Mouse (Mus musculus) spleen, adult 2 months (tissue): Measurements from ENCODE around the gene Tfap2e. TPM values are rescaled to one million over a fixed set of nuclear protein-coding genes. Genes with fewer than 3 reads are reported as not detected.

Source experiments
- DNase-seq, 2 experiments: peaks; one replicate each; pipeline versions ENCODE4 v3.0.0 to v3.0.0-alpha.2; 2012 to 2021; ENCODE audit warnings: low spot score in 2 of 2, low read depth in 1 of 2
- H3K27ac ChIP-seq: fragments of 200-500 bp; 2 replicates; pipeline ENCODE4 v1.5.1; 2012; ENCODE audit warnings: low read length, inconsistent platforms; ENCODE audit not compliant: insufficient read depth
- H3K27me3 ChIP-seq: fragments of 200-500 bp; 2 replicates; pipeline ENCODE4 v1.6.1; 2012; ENCODE audit warnings: mild to moderate bottlenecking, moderate library complexity, low read length, inconsistent platforms; ENCODE audit not compliant: control insufficient read depth, insufficient read depth
- H3K36me3 ChIP-seq: fragments of 200-500 bp; 2 replicates; pipeline ENCODE4 v1.6.1; 2012; ENCODE audit warnings: mild to moderate bottlenecking, low read length, inconsistent platforms; ENCODE audit not compliant: control insufficient read depth, insufficient read depth
- H3K4me1 ChIP-seq: fragments of 200-500 bp; 2 replicates; pipeline ENCODE4 v1.6.1; 2011; ENCODE audit warnings: inconsistent platforms; ENCODE audit not compliant: control insufficient read depth, insufficient read depth, insufficient read length
- H3K4me3 ChIP-seq: fragments of 200-500 bp; 2 replicates; pipeline ENCODE4 v1.5.1; 2011; ENCODE audit warnings: mild to moderate bottlenecking, inconsistent platforms; ENCODE audit not compliant: insufficient read depth, insufficient read length; ENCODE audit errors: extremely low read depth
- CTCF ChIP-seq: fragments of 200-500 bp; IDR thresholded peaks from 2 replicates; pipeline ENCODE4 v1.5.1; 2011; ENCODE audit warnings: mild to moderate bottlenecking, inconsistent platforms; ENCODE audit not compliant: insufficient read depth, insufficient read length, insufficient replicate concordance; ENCODE audit errors: extremely low read depth
- POLR2A ChIP-seq: fragments of 200-500 bp; IDR thresholded peaks from 2 replicates; pipeline ENCODE4 v1.6.1; 2011; ENCODE audit warnings: low read depth, low read length, inconsistent platforms
- WGBS: fragments of 180-500 bp; shearing (Covaris S2); methylation state at CpG from one replicate; pipeline ENCODE4 v1.1.7; 2018; 5-methylcytosine and 5-hydroxymethylcytosine counted together
- polyA plus RNA-seq: library from polyadenylated mRNA; depleted of rRNA; stranded (reverse); fragments of >200 nt; gene quantifications from 2 replicates; pipeline ENCODE4 v1.2.3, GENCODE M21; 2012

The Tfap2e gene
- polyA plus RNA-seq, 1 experiment, result 0.05 TPM

DNA sequence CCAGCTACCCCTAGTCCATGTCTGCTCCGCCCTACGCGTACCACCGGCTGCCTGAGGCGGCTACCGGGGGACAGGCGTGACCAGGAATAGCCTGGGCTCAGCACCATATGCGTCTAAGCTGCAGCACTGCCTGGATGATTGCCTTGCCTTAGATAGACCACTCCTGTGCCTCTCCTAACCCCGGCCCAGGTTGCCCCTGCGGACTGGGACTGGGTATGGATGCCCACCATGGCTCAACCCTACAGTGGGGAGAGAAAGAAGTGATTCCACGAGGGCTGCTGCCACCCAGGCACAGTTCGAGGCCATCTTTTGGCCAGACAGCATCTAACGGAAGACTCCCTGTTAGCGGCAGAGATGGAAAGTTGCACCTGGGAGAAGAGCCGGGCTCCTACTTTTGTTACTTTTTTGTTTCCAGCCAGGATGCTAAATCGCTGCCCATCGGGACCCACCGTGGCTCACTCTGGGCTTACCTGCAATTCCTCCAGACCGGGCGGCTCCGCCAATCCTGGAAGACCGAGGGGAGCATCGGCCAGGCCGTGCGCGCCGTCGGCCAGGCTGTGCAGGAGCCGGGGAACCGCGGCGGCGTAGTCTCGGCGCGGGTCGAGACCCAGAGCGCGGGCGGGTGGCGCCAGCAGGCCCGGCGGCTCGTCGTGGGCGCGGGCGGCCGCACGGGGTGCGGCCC, 1.2 kb downstream of the Tfap2e start:
- peaks cover 38% of the 10 kb centered on the region for H3K27me3 ChIP-seq
- WGBS, result 8% methylated on average over 50 of the region's 51 CpGs
- no peak overlapping the region for H3K4me3 ChIP-seq
- H3K4me1 ChIP-seq, result peaks cover 5% of the 10 kb centered on the region; the same call in 1 of the 2 replicates
- no peaks in the 10 kb centered on the region for H3K36me3 ChIP-seq
- TF ChIP-seq CTCF (no peak), POLR2A (no peak)
- no peak overlapping the region for H3K27ac ChIP-seq
- no peak for DNase-seq

DNA sequence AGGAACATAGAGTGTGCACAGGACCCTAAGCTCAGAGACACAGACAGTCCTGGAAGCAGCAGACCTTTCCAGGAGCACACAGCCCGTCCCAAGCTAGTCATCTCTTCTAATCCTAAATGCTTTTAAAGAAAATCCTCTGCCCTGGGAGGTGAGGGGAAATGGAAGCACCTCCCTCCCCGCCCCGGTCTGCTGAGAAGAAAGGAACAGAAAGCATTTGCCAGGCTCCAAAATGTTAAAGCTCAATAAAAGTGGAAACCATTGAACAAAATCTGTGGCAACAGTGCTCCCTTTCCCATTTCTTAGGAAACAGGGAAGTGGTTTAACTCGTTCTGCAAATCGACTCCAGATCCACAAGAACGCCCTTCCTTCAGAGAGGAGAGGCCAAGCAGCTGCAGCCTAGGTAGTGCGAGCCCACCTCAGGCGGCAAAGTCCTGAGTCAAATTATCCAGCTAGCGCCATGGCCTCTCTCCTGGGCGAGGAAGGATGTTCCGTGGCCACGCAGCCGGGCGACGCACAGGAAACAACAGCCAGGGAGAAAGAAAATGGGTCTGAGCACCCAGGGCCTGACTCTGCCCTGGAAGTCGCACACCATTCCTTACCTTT, 1.9 kb downstream of the Tfap2e start:
- no peak for DNase-seq
- H3K36me3 ChIP-seq, result no peaks in the 10 kb centered on the region
- no peak overlapping the region for H3K27ac ChIP-seq
- WGBS, result 9% methylated on average over 16 of the region's 16 CpGs
- no peak overlapping the region for H3K4me3 ChIP-seq
- no peak for TF ChIP-seq POLR2A
- H3K4me1 ChIP-seq, result peaks cover 5% of the 10 kb centered on the region; the same call in 1 of the 2 replicates
- H3K27me3 ChIP-seq, result peaks cover 38% of the 10 kb centered on the region

DNA sequence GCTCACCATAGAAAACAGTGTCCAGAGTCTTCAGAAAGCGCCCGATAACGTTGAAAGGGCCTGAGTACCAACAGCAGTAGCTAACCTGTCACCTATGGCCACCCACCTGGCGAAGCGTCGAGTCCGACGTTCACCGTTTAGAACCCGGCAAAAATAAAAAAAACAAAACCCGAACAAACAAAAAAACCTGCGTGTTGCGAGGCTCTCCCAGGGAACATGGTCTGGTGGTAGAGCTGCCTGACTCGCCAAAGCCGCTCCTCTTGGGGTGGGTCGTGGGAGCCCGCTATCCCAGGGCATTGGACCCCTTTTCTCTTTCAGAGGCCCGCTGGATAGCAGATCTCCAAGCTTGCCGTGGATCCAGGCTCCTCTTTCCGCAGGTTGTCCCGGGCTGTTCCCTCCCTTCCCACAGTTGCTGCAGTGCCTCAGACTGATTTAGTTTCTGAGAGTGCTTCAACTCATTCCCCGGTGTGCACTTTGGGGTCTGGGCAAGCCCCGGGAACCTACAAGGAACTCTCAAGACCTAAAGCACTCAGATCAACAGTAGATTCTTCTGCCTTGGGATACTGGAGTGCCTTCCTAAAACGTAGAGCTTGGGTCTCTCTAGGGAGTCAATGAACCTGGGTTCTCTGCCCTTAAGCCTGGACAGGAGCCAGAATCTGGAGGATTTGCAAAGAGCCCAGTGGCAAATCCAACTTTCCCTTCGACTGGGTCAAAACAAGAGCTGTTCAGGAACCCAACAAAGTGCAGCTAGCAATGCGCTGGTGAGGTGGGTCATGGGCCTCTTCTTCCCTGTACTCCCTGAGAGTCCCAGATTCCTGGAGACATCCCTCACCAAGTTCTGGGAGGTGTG, 3.3 kb downstream of the Tfap2e start:
- Histone ChIP-seq H3K27me3 (peaks cover 38% of the 10 kb centered on the region), H3K27ac (no peak overlapping the region), H3K36me3 (no peaks in the 10 kb centered on the region), H3K4me3 (no peak overlapping the region), H3K4me1 (peaks cover 5% of the 10 kb centered on the region; the same call in 1 of the 2 replicates)
- no peak for DNase-seq
- 8% methylated on average over 26 of the region's 26 CpGs for WGBS
- TF ChIP-seq POLR2A (no peak), CTCF (no peak)

DNA sequence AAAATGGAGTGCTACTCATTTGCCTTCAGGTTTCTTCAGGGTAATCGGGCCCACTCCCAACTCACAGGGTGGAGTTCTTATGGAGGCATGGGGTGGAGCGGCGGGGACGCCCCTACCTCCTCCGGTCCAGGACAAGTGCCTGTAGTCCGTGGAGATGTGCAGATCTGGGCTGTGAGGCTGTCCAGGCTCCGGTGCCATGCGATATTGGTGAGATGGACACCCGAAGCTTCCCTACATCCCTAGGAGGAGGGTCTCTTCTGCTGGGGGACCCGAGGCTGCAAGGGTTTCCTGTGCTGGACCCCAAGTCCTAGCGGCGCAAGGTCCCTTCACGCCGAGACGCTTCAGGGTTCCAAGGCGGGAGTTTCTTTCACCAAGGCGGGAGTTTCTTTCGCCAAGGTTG, 3.9 kb downstream of the Tfap2e start:
- DNase-seq, result no peak
- Histone ChIP-seq H3K27ac (no peak overlapping the region), H3K36me3 (no peaks in the 10 kb centered on the region), H3K27me3 (peaks cover 38% of the 10 kb centered on the region), H3K4me3 (no peak overlapping the region), H3K4me1 (peaks cover 5% of the 10 kb centered on the region; the same call in 1 of the 2 replicates)
- TF ChIP-seq CTCF (no peak), POLR2A (no peak)
- whole genome bisulfite sequencing, result 7% methylated on average over 18 of the region's 18 CpGs

DNA sequence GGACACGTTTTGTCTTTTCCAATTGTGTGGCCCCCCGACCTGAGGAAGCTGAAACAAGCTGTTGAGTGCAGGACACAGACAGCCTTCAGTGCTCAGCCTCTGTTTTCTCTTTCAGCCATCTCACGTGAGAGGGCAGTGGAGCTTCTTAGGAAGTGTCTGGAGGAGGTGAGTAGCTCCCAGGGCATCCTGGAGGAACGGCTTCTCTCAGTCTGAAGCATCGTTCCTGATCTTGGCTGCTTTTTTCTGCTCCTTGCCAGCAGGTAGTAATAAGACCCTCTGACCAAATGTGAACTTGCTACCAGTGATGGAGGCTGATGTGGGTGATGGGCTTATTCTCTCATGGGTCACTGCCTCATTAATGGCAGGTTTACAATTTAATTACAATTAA, 28.6 kb downstream of the Tfap2e start:
- Histone ChIP-seq H3K4me1 (no peaks in the 10 kb centered on the region), H3K27ac (no peak overlapping the region), H3K4me3 (no peak overlapping the region), H3K36me3 (peaks cover 43% of the 10 kb centered on the region), H3K27me3 (no peaks in the 10 kb centered on the region)
- no peak for TF ChIP-seq CTCF
- no peak for TF ChIP-seq POLR2A
- DNase-seq, result no peak
- 90% methylated on average over 5 of the region's 5 CpGs for WGBS

DNA sequence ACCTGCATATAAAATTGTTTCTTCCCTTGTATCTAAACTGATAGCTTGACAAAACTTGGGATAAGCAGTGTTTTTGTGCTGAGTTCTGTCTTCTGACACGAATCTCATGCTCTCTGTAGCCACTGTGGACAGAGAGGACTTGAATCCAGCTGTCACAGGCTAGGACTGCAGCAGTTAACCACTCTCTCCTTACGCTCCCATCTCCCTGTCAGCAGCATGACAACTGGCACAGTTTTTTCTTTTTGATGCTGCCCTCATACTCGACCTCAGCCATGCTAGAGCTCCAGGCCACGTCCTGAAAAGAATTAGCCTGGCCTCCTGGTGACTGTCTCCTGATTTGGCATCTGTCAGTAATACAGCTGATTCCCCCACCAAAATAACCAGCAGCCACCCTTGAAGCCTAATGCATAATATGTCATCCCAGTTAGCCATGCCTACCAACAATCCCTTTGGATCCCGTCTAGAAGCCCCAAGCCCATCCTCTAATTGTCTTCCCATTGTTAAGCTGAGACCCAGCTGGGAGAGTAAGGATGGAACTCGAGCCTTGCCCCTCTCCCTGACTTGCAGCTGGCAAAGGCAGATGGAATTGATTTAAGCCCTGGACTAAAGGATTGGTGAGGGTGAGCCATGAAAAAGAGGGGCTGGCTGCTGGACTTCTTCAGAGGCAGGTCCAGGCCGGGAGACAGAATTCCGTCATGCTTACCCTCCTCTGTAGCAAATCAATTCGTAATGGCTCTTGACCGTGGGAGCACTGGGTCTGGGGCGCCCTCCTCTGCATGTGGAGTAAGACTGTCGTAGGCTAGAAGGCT, 29.2 kb downstream of the Tfap2e start:
- peaks cover 43% of the 10 kb centered on the region for H3K36me3 ChIP-seq
- no peak overlapping the region for H3K27ac ChIP-seq
- H3K27me3 ChIP-seq, result no peaks in the 10 kb centered on the region
- WGBS, result 92% methylated on average over 12 of the region's 12 CpGs
- no peak overlapping the region for H3K4me3 ChIP-seq
- H3K4me1 ChIP-seq, result no peaks in the 10 kb centered on the region
- no peak for DNase-seq
- TF ChIP-seq CTCF (no peak), POLR2A (no peak)
